Mouse (Mus musculus) frontal cortex, adult (tissue): ENCODE measurements around the gene Smad6.

Experiments
- ATAC-seq: cut with Nextera tagmentation; 2 replicates; pipeline ENCODE4 v1.9.2; 2017; ENCODE audit warnings: mild to moderate bottlenecking, moderate library complexity, mixed read lengths; ENCODE audit not compliant: low TSS enrichment

Gene Smad6

GRCm38 (mm10) chr9:63989214-63989613 is 32.6 kb downstream of the Smad6 start:
- ATAC-seq: no peak

GRCm38 (mm10) chr9:63985125-63985524 is 36.7 kb downstream of the Smad6 start:
- no peak for ATAC-seq

DNA sequence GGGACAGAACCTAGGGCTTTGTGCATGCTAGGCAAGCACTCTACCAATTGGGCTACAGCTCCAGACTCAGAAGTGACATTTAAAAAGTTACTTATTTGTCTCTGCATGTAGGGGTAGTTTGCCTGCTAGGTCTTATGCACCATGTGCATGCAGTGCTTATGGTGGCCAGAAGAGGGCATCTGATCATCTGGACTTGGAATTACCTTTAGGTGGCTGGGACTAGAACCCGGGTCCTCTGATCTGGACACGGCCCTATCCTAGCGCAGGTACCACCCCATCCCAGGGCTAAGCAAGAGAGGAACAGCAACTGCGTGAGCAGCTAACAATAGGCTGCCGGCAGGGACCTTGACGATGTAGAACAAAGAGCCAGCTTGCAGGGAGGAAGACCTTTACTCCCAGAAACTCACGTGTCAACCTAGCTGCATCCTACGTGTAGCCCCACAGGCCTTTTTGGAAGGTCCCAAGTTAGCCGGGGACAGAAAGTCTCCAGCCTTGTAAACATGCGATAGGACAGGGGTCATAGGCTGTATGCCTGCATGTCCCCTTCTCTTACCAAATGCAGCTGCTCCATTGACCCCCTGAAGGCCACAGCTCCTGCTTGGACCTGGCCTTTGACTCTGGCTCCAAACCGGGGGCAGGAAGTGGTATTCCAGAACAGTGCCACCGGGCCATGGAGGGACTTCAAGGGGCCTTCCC is 38.8 kb downstream of the Smad6 start:
- no peak for ATAC-seq

DNA sequence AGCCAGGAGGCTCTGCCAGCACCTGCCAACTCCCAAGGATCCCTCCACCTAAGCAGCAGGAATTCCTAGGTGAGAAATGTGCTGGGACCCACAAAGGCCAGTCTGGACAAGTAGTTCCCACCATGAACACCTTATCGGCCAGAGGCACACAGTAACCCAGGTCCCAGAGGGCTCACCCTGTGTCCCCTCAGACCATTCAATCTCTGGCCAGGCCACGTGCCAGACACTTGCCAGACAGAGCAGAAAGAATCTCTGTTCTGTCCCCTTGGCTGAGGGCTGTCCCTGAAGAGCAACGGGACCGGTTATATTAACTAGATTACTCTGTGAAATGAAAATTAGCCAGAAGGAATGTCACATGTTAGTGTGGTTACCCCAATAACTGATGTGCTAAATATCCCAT is 39.9 kb downstream of the Smad6 start:
- no peak for ATAC-seq

GRCm38 (mm10) chr9:63981371-63981770 is 40.5 kb downstream of the Smad6 start:
- no peak for ATAC-seq

DNA sequence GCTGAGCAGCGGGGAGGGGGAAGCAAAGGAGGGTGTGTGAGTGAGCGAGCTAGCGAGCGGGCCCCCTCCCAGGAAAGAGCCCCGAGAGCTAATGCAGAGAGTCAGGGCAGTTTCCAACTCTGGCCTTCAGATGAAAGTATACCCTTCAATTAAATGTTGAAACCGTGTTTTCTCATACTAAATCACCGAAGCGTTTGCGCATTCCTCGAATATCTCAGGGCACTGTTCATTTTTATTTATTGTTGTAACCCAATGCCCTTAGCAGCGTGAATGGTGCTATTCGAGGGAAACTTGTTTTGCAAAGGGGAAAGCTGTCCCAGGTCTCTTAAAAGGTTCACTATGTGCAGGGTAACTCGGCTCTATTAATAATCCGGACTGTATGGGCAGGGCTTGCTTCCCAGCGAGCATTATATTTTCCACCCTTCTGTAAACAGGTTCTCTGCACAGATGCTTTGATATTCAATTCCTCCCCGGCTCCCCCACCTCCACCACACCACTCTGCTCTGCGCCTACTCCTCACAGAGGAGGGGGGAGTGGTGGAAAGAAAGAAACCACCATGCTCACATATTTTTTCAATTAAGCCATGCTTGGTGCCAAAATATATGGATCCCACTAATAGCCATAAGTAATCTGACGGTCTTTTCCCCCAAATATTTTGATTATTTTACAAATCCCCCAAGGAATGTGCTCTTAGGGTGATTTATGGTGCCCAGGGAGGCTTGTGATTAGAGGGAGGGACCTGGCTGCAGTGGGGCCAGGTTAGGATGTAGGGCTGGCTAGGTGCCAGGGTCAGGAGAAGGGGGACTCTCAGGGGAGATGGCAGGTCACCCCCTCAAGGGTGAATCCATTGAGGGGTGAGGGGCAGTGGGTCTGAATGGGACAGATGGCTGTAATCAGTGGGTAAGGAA is 41.4 kb downstream of the Smad6 start:
- ATAC-seq: no peak

DNA sequence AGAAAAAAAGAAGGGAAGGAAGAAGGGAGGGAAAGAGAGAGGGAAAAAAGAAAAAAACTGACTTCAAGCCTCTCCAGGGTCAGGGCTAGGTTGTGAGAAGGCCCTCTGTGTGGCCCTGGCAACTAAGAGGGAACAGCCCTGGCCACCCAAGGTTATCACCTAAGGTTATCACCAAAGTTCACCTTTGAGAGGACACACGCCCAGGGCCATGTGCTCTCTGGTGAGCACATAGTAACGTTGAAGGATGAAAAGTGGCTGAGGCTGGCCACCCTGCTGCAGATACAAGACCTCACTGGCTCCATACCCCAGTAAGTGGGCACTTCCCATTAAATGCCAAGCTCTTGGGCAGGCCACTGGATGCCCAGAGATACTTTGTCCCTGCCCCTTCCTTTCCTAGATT is 42.6 kb downstream of the Smad6 start:
- no peak for ATAC-seq

GRCm38 (mm10) chr9:63978682-63979081 is 43.2 kb downstream of the Smad6 start:
- ATAC-seq: no peak

- no peak for ATAC-seq
These were observed 45.9 kb downstream of the Smad6 start for GRCm38 (mm10) chr9:63975996-63976395.

- ATAC-seq: no peak
These were observed 47.4 kb downstream of the Smad6 start for GRCm38 (mm10) chr9:63974258-63975023.

DNA sequence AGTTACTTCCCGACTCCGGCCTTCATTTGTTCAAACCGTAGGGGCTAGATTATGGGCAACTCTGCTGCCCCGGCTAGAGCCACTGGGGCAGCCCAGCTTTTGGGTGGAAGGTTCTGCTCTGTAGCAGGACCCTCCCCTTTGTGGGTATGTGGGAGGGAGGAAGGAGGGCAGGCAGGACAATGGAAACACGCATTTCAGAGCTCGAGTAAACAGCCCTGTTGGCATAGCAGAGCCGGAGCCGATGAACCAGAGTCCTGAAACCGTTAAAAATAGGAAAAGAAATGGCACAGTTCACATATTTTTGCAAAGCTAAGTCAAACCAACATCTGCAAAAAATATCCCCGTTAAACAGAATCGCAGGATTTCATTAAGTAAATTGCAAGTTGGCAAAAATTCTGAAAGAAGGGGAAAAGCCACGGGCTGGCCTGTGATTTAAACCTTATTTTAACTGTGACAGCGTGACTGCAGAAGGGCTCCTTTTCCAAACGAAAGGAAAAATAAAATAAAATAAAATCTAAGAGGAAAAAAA is 48.1 kb downstream of the Smad6 start:
- ATAC-seq: no peak

DNA sequence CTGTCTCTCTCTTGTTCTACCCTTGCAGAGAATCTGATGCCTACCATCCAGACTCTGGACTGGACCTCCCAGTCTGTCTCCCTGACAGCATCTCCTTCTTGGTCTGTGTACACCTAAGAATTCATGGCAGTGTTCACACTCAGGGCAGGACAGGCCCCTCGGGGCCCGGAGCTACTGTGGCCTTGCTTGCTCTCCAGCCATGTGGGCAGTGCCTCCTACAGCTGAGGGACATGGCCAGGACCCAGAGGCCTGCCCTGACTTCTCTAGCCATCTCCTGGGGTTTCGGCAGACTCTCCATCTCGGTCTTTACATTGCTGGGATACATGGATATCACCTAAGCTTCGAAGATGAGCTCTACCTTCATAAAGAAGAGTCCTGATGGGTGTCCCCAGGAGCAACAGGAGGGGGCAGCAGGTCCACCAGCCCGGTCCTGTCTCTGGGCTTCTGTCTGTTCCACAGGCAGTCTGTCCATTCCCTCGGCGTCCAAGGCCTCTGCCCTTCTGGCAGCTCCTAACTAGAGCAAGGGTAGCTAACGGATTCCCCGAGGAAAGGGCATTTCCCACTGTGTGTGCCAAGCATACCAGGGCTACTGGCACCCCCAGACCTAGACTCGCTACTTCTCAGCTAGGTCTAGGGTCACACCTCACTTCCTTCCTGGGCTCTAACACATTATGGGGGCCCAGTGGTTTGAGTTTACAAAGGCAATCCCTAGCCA is 49.1 kb downstream of the Smad6 start:
- no peak for ATAC-seq

DNA sequence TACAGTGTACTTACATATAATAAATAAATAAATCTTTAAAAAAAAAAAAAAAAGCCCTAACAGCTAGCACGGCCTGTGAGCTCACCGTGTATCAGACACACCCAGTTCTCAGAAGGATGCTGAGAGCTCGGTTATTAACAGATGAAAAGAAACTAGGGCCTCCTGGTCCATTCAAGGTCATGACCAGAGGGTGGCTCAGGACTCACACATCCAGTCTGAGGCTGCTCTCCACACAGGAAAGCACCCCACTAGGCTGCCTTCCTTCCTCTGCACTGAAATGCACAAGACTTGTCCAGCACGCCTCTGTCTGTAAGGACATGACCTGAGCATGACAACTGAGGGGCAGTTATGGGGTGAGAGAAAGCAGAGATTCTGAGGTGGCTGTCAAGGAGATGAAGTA is 50.3 kb downstream of the Smad6 start:
- ATAC-seq: no peak

- ATAC-seq: no peak
These were observed 51.0 kb downstream of the Smad6 start for GRCm38 (mm10) chr9:63970836-63971235.

DNA sequence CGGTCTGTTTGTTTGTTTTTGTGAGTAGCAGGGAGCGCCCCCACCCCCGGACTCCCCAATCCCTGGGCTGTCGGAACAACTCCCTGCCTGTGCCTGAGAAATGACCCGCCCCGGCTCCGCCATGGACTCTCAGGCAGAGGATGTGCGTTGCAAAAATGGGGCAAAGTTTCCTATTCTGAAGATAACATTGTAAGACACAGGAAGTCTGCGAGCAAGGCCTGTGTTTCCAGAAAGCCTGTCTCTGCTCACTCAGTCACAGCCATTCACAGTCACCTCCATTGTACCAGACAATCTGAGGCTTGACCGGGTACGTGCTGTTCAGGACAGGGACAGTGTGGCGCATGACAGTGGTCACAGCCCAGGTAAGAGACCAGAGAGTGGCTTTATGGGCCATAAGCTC is 51.5 kb downstream of the Smad6 start:
- ATAC-seq: no peak

- no peak for ATAC-seq
These were observed 52.4 kb downstream of the Smad6 start for GRCm38 (mm10) chr9:63969467-63969866.

GRCm38 (mm10) chr9:63968592-63968991 is 53.3 kb downstream of the Smad6 start:
- peak; percentile 41; the same call in 1 of the 2 replicates for ATAC-seq

DNA sequence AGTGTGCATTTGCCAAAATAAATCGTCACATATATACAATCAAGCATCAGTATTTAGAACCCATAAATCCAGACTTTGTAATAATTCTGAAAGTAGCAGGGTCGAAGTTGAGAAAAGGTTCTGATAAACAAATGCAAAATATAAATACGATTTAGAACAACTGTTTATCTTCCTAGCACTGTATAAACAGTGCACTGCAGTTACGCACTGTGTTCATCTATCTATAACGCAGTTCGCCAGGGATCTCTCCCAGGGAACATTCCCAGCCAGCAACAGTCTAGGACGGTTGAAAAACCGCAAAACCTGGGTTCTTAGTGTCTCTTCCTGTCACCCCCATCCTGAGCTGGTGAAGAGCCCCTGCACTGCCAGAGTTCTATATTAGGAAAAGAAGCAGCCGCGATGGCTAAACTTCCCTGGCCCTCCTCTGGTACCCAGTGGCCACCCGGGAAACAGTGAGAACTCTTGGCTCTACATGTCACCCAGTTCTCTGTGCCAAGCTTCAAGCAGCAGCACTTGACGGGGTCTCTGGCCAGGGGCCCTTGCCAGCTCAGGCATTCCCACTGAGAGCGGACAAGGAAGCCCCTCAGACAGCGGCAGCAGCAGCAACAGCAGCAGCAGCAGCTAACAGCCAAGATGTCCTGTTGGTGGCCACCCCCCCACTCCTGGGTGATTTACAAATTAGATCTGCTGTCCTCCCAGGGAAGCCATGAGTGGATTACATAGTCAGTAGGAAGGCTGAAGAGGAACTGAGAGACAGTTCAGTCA is 54.3 kb downstream of the Smad6 start:
- ATAC-seq: no peak

- ATAC-seq: no peak
These were observed 56.3 kb downstream of the Smad6 start for GRCm38 (mm10) chr9:63965579-63965981.

- no peak for ATAC-seq
These were observed 60.0 kb downstream of the Smad6 start for GRCm38 (mm10) chr9:63961881-63962280.

DNA sequence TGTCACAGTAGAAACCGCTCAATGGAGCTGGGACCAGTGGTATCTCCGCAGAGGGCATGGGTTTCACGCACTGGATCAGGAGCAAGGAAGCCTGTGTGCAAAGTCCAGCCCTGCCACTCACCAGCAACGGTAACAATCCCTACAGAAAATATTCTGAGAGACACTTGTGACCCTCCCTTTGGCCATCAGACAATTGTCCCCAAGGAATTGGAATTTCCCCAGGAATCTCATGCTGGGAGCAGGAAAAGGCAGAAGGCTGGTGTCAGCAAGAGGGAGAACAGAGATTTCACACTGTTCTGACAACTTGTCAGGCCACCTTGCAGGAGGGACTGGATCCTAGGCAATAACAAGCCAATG is 61.1 kb downstream of the Smad6 start:
- no peak for ATAC-seq
